Mouse (Mus musculus): ENCODE measurements around the gene Chrna10. TPM values are rescaled to one million over a fixed set of nuclear protein-coding genes. Genes with fewer than 3 reads are reported as not detected.

Chrna10 gene
- polyA plus RNA-seq, 1 experiment = 0.18 TPM

DNA sequence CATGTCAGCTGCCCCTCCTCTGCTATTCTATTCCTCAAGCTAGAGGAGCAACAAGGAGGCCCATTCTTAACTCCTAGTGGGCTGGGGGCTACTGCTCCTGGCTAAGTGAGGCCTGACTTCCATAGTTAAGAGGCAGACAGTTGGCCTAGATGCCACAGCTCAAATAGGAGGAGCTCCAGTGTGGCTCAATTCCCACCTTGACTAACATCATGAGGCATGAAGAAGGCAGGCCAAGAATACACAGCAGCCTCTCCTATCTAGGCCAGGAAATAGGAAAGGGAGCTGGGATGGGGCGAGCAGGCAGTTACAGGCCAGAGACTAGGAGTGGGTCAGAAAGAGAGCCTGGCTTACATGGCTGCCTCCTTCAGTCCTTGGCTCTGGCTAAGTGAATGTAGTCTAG lies 8.4 kb downstream of the Chrna10 start:
- H3K4me3 ChIP-seq (replicated peaks) = no peak overlapping the region
- TF ChIP-seq GATA1 (IDR thresholded peaks at IDR 0.05; ENCODE audit: borderline replicate concordance, low read length) (no peak), FLI1 (IDR thresholded peaks at IDR 0.05; ENCODE audit: low read length) (no peak)
- H3K27me3 ChIP-seq (replicated peaks) = peaks cover 68% of the 10 kb centered on the region
- peaks cover 41% of the 10 kb centered on the region for H3K4me1 ChIP-seq
- H3K36me3 ChIP-seq (replicated peaks; ENCODE audit: low read length) = no peaks in the 10 kb centered on the region
- no peaks in the 10 kb centered on the region for H3K9me3 ChIP-seq

DNA sequence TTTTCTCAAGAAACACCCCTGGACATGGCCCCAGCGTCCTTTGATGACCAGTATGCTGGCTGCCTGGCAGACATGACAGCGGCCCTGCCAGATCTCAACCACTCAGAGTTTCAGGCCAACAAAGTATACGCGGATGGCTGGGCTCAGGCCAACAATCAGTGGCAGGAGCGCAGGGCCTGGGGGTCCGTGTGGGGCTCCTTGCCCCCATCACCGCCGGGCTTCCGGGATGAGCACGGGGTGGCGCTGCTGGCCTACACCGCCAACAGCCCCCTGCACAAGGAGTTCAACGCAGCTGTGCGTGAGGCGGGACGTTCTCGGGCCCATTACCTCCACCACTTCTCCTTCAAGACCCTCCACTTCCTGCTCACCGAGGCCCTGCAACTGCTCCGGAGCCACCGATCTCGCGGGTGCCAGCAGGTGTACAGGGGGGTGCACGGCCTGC lies 9.9 kb downstream of the Chrna10 start:
- peaks cover 37% of the 10 kb centered on the region for H3K4me1 ChIP-seq
- no peak for TF ChIP-seq GATA1 (IDR thresholded peaks at IDR 0.05; ENCODE audit: borderline replicate concordance, low read length)
- no peak for TF ChIP-seq FLI1 (IDR thresholded peaks at IDR 0.05; ENCODE audit: low read length)
- no peak overlapping the region for H3K4me3 ChIP-seq (replicated peaks)
- H3K9me3 ChIP-seq = no peaks in the 10 kb centered on the region
- H3K27me3 ChIP-seq (replicated peaks) = peaks cover 69% of the 10 kb centered on the region
- no peaks in the 10 kb centered on the region for H3K36me3 ChIP-seq (replicated peaks; ENCODE audit: low read length)

DNA sequence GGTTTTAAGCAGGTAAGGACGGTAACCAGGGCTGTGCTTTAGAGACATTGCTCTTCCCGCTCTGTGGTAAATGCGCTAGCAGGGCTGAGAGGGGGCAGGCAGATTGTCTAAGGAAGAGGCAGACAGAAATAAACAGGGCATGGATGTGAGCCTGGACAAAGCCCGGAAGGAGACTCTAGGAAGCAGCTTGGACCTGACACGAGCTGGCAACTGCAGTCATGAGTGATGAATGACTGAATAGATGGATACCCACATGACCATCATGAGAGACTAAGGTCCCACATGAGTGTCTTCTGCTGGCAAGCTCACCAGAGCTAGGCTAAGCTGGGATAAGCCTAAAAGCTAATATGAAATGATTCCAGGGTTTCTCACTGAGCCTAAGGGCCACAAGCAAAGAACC lies 12.5 kb downstream of the Chrna10 start:
- Histone ChIP-seq H3K4me3 (replicated peaks) (no peak overlapping the region), H3K36me3 (replicated peaks; ENCODE audit: low read length) (no peaks in the 10 kb centered on the region), H3K27me3 (replicated peaks) (peaks cover 74% of the 10 kb centered on the region), H3K4me1 (peaks cover 35% of the 10 kb centered on the region), H3K9me3 (no peaks in the 10 kb centered on the region)
- TF ChIP-seq GATA1 (IDR thresholded peaks at IDR 0.05; ENCODE audit: borderline replicate concordance, low read length) = no peak
- no peak for TF ChIP-seq FLI1 (IDR thresholded peaks at IDR 0.05; ENCODE audit: low read length)

DNA sequence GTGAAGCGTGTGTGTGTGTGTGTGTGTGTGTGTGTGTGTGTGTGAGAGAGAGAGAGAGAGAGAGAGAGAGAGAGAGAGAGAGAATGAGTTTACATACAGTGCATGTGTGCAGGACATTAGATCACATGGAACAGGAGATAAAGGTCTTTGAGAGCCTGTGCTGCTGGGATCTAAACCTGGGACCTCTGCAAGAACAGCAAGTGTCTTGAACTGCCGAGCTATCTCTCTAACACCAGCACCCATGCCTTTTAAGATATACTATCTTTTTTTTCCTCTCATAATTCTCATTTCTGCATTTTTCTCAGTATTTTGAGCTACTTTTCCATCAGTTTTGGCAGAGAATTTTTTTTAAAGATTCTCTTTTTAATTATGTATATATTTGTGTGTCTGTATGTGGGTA lies 13.1 kb downstream of the Chrna10 start:
- peaks cover 77% of the 10 kb centered on the region for H3K27me3 ChIP-seq (replicated peaks)
- no peaks in the 10 kb centered on the region for H3K9me3 ChIP-seq
- peaks cover 36% of the 10 kb centered on the region for H3K4me1 ChIP-seq
- H3K36me3 ChIP-seq (replicated peaks; ENCODE audit: low read length) = no peaks in the 10 kb centered on the region
- H3K4me3 ChIP-seq (replicated peaks) = no peak overlapping the region
- TF ChIP-seq GATA1 (IDR thresholded peaks at IDR 0.05; ENCODE audit: borderline replicate concordance, low read length) (no peak), FLI1 (IDR thresholded peaks at IDR 0.05; ENCODE audit: low read length) (no peak)

DNA sequence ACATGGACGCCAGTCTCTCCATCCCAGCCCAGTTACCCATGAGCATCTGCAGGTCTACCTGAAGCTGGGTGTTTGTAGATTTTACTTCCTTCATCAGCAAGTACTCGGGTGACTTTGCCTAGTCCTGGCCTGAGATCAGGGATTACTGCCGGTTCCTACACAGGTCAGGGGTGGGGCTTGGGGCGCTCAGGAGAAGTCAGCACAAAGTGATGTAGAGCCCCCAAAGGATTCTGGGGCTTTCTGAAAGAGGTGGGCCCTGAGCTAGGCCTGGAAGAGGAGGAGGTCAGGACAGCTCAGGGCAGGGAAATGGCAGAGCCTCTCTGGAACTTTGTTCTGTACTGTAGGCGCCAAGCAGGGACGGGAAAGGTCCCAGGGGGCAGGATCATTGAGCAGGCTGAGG lies 13.9 kb downstream of the Chrna10 start:
- TF ChIP-seq GATA1 (IDR thresholded peaks at IDR 0.05; ENCODE audit: borderline replicate concordance, low read length) (no peak), FLI1 (IDR thresholded peaks at IDR 0.05; ENCODE audit: low read length) (no peak)
- no peak overlapping the region for H3K4me3 ChIP-seq (replicated peaks)
- H3K36me3 ChIP-seq (replicated peaks; ENCODE audit: low read length) = no peaks in the 10 kb centered on the region
- H3K4me1 ChIP-seq = peaks cover 30% of the 10 kb centered on the region
- H3K27me3 ChIP-seq (replicated peaks) = peaks cover 79% of the 10 kb centered on the region
- no peaks in the 10 kb centered on the region for H3K9me3 ChIP-seq

DNA sequence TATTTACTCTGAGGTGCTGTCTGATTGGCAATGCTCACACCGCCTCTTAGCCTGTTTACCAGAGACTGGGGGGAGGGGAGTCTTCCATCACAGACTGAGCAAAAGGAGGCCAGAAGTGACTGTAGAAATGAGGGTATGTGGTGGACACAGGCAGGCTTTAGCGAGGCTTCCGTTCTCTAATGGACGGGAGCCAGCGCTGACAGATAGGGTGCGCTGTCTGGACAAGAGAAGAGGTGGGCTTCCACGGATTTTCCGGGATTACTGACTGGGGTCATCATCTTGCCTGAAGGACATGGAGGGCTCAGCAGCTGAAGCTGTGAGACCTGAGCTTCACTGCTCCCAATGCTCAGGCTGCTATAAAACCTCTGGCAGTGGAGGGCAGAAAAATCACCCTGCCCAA lies 14.4 kb downstream of the Chrna10 start:
- Histone ChIP-seq H3K9me3 (no peaks in the 10 kb centered on the region), H3K4me1 (peaks cover 30% of the 10 kb centered on the region), H3K4me3 (replicated peaks) (no peak overlapping the region), H3K36me3 (replicated peaks; ENCODE audit: low read length) (no peaks in the 10 kb centered on the region), H3K27me3 (replicated peaks) (peaks cover 82% of the 10 kb centered on the region)
- TF ChIP-seq FLI1 (IDR thresholded peaks at IDR 0.05; ENCODE audit: low read length) = no peak
- no peak for TF ChIP-seq GATA1 (IDR thresholded peaks at IDR 0.05; ENCODE audit: borderline replicate concordance, low read length)

DNA sequence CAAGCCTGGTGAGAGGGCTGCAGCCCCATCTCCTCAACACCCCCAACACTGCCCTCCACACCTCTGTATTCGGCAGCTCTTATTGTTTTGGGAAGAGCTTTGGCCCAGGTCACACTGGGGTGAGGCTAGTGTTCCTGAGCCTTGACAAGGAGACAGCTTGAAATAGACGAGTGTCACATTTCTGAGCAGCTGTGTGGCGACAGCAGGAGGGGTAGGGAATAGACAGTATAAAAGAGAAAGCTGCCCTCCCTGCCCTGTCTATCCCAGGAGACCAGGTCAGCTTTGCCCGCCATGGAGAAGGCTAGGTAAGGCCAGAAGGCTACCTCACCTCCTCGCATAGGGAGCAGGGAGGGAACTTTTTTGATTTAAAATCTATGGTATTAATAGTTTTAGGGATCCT lies 15.1 kb downstream of the Chrna10 start, which contains the start of gene Art1:
TSS of gene Art1 (plus strand) at position 257 of the 400 bp plus-strand sequence.
- Histone ChIP-seq H3K27me3 (replicated peaks) (peaks cover 83% of the 10 kb centered on the region), H3K36me3 (replicated peaks; ENCODE audit: low read length) (no peaks in the 10 kb centered on the region)

DNA sequence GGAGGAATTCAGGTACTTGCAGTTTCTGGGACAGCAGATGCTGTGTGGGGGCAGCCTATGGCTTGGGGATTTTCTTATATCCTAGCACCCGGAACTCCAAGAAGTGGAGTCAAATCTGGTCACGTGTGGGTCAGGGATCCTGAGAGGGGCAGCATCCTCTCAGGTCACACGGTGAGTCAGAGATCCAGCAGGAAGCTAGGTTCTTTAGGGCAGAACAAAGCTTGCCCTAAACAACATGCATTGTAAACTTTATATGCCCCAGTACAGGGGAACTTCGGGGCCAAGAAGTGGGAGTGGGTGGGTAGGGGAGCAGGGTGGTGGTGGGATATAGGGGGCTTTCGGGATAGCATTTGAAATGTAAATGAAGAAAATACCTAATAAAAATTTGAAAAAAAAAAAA lies 15.8 kb downstream of the Chrna10 start:
- H3K36me3 ChIP-seq (replicated peaks; ENCODE audit: low read length) = no peaks in the 10 kb centered on the region
- TF ChIP-seq GATA1 (IDR thresholded peaks at IDR 0.05; ENCODE audit: borderline replicate concordance, low read length) = no peak
- TF ChIP-seq FLI1 (IDR thresholded peaks at IDR 0.05; ENCODE audit: low read length) = no peak
- peaks cover 81% of the 10 kb centered on the region for H3K27me3 ChIP-seq (replicated peaks)
- H3K9me3 ChIP-seq = no peaks in the 10 kb centered on the region
- H3K4me3 ChIP-seq (replicated peaks) = no peak overlapping the region
- H3K4me1 ChIP-seq = peaks cover 24% of the 10 kb centered on the region

More for the DNA sequence above, 15.1 kb downstream of the Chrna10 start, which contains the start of gene Art1:
- no peak for TF ChIP-seq FLI1 (IDR thresholded peaks at IDR 0.05; ENCODE audit: low read length)
- TF ChIP-seq GATA1 (IDR thresholded peaks at IDR 0.05; ENCODE audit: borderline replicate concordance, low read length) = no peak
- peaks cover 24% of the 10 kb centered on the region for H3K4me1 ChIP-seq
- H3K9me3 ChIP-seq = no peaks in the 10 kb centered on the region
- no peak within 1 kb of the TSS for H3K4me3 ChIP-seq (replicated peaks)

DNA sequence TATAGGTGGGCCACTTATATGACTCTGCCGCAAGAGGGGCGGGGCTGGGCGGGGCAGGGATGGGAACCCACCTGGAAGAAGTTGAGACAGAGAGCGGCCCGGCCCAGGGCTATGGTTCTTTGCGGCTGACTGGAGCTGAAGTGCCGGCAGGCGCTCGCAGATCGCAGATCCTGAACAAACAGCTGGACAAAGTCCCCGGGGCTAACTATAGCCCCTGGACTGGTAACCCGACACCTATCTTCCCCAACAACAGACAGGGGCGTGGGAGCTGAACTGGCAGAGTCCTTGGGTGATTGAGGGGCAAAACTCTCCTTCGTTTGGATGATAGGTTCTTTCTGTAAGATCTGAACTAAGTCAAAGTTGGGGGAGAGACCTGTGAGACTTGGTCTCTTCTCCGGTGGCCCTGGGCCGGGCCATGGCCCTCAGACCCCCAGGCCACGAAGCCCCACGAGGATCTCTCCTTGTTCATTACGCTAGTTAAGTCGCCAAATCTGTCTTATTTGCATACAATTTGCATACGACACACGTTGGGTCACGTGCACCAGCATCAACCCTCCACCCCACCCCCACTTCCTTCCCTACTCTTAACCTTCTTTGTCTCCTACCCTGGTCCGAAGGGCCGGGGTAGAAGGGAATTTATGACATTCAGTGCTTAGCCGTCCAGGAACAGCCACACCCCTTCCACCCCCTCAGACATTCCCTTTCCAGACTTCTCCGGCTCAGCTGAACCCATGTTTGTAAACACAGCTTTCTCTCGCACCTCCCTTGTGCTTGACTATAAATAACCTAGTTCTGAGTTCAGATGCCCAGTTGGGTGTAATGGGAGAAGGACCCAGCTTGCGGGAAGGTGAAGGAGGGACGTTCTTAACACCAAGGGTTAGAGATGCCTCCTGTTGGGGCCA lies 16.6 kb downstream of the Chrna10 start:
- Histone ChIP-seq H3K36me3 (replicated peaks; ENCODE audit: low read length) (no peaks in the 10 kb centered on the region), H3K27me3 (replicated peaks) (peaks cover 84% of the 10 kb centered on the region), H3K4me3 (replicated peaks) (peak overlapping the region; percentile 71), H3K9me3 (no peaks in the 10 kb centered on the region), H3K4me1 (peaks cover 24% of the 10 kb centered on the region)
- no peak for TF ChIP-seq GATA1 (IDR thresholded peaks at IDR 0.05; ENCODE audit: borderline replicate concordance, low read length)
- TF ChIP-seq FLI1 (IDR thresholded peaks at IDR 0.05; ENCODE audit: low read length) = no peak

DNA sequence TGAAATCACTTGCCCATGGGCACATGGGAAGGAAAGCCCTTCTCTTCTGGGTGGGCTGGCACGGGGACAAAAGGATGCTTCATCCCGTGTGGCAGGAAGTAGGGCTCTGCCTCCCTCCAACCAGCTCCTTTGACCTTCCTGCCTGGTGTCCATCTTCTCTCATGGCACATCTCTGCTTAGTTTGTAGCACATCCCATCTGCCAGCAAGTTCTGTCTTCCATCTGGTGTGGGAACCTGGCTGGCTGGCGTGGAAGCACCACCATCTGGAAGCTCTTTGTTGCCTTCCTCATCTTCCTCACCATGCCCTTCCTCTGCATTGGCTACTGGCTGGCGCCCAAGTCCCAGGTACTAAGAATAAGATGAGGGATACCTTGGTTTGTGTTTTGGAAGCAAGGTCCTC lies 29.3 kb downstream of the Chrna10 start:
- no peak for TF ChIP-seq FLI1 (IDR thresholded peaks at IDR 0.05; ENCODE audit: low read length)
- TF ChIP-seq GATA1 (IDR thresholded peaks at IDR 0.05; ENCODE audit: borderline replicate concordance, low read length) = no peak
- Histone ChIP-seq H3K36me3 (replicated peaks; ENCODE audit: low read length) (peaks cover 22% of the 10 kb centered on the region), H3K9me3 (no peaks in the 10 kb centered on the region), H3K27me3 (replicated peaks) (peaks cover 11% of the 10 kb centered on the region), H3K4me1 (no peaks in the 10 kb centered on the region), H3K4me3 (replicated peaks) (no peak overlapping the region)

All from megakaryocyte, embryonic 14.5 days (primary cell).